Mouse (Mus musculus) left cerebral cortex, postnatal 14 days (tissue): Measurements from ENCODE around the gene Bcap31. TPM values are rescaled to one million over a fixed set of nuclear protein-coding genes. Genes with fewer than 3 reads are reported as not detected.
A peak's percentile ranks its signal among the peaks of the same experiment; 100 is the strongest.
"Not testable (repeated sequence)": the region's sequence is repeated elsewhere in the genome, so short reads cannot be mapped to it uniquely, and the experiment has no call there.

Experiments used
- DNase-seq, 2 experiments: peaks; one replicate each; pipeline ENCODE4 v3.0.0; 2021 to 2022; ENCODE audit warnings: low spot score in 2 of 2, mixed read lengths in 1 of 2
- intact Hi-C: fragments of 180-260 bp; cut with DNase I; formaldehyde crosslinking; loops from one replicate; pipeline ENCODE4 v1.15.1; 2025
- long read RNA-seq, 2 experiments: library from polyadenylated mRNA; stranded (forward); transcript quantifications; one replicate each; pipeline ENCODE4 v2.0.0; 2021
- total RNA-seq, 2 experiments: library from RNA; stranded (reverse); gene quantifications; 2 replicates each; pipeline ENCODE4 v1.2.3; 2021

The Bcap31 gene
- 10 to 100 TPM; 69.5 to 78.3 TPM for total RNA-seq
- long read RNA-seq, experiment 1, transcript Bcap31-201 (8 exons, 1,219 nt), result major isoform, 96 of 107 reads
- long read RNA-seq, experiment 1, partial matches to known transcripts, result 7 of 107 reads
- long read RNA-seq, experiment 1, other reads (novel, unspliced or antisense), result 4 of 107 reads
- long read RNA-seq, experiment 2, transcript Bcap31-201 (8 exons, 1,219 nt), result major isoform, 50 of 55 reads
- long read RNA-seq, experiment 2, partial matches to known transcripts, result 1 of 55 reads
- long read RNA-seq, experiment 2, other reads (novel, unspliced or antisense), result 4 of 55 reads

GRCm38 (mm10) chrX:73716109-73716661, at the start of gene Bcap31, which contains the start of gene Abcd1:
Bcap31 (minus strand) TSS chrX:73716175.
Abcd1 (plus strand) TSS chrX:73716597.
- intact Hi-C loops, result loop anchor here (5.0 kb wide), 1 partner anchor 71 kb away; the partner anchor contains the start of genes Idh3g and Ssr4
- DNase-seq, result peak; percentile 85 to 91

DNA sequence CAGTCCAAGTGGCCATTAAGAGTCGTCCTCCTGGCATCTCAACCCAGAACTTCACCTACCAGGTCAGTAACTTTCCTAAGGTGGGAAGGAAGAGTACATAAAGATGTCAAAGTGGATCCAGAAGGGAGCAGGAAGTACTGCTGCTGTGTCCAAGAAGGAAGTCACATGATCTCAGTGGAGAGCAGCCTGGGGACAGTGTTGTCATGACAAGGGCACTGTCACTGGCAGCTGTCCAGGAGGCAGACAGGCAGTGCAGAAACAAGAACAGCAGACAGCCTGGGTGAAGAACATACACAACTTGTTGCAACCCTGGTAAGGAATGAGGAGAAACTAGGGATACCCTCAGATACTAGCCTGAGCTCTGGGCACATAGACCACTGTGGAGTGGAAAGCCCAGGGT, 49.3 kb upstream of the Bcap31 start:
- intact Hi-C loops, result no loop called here

DNA sequence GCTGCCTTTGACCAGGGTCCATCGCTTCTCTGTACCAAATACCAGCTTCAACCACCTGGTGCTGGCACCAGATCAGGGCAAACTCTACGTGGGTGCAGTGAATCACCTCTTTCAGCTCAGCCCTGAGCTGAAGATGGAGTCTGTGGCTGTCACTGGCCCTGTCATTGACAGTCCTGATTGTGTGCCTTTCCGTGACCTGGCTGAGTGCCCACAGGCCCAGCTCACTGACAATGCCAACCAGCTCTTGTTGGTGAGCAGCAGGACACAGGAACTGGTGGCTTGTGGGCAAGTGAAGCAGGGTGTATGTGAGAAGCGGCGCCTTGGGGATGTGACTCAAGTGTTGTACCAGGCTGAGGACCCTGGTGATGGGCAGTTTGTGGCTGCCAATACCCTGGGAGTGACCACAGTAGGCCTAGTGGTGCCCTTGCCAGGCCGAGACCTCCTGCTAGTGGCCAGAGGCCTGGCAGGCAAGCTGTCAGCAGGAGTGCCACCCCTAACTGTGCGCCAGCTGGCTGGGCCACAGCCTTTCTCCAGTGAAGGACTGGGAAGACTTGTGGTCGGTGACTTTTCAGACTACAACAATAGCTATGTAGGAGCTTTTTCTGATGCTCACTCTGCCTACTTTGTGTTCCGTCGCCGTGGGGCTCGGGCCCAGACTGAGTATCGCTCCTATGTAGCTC, 42.8 kb upstream of the Bcap31 start:
- intact Hi-C loops, result no loop called here

More for the DNA sequence above, 49.3 kb upstream of the Bcap31 start:
- no peak for DNase-seq

GRCm38 (mm10) chrX:73756334-73757140, 40.6 kb upstream of the Bcap31 start, which contains the start of gene Plxnb3:
Plxnb3 (plus strand) TSS chrX:73757090.
- DNase-seq, result no peak
- intact Hi-C loops, result no loop called here

More for the DNA sequence above, 42.8 kb upstream of the Bcap31 start:
- peak in 1 of 2 experiments; percentile 23 for DNase-seq

DNA sequence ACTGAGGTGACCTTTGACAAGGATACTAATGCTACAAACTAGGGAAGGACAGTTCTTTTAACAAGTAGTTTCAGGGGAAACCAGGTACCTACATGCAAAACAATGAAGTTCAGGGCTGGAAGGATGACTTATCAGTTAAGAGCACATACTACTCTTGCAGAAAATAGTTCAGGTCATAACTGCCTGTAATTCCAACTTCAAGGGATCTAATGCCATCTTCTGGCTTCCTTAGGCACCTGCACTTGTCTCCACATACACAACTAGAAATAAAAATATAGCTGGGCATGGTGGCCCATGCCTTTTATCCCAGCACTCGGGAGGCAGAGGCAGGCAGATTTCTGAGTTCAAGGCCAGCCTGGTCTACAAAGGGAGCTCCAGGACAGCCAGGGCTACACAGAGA, 33.0 kb upstream of the Bcap31 start:
- no peak for DNase-seq
- intact Hi-C loops, result no loop called here

DNA sequence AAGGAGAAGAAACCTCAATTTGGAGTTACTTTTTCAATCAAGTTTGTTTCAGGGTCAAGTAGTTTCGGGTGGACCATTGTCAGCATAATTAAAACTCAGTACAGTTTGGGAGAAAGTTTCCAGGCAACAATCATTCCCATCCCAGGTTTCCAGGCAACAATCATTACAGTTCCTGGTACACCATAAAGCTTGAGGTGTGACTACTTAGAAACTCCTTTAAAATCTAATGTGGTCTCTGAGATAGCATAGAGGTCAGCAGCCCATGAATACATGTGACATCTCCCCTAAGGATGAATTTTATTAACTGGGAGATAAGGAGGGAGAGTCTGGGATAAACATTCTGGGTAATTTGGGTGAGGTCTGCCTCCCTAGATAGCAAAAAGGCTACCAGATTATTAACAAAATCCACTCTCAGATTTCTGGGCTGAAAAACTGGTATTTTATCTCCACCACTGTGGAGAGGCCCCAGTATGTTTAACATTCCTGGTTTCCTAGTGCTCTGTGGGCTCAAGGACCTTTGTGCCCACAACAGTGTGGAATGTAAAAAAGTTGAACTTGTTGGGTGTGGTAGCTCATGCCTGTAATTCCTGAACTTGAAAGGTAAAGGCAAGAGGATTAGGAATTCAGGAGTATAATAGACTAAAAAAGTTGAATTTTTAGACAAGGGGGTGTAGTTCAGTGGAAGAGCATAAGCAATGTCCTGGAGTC, 29.0 kb upstream of the Bcap31 start:
- DNase-seq, result no peak
- intact Hi-C loops, result no loop called here

- intact Hi-C loops, result not testable (repeated sequence)
These were observed 23.9 kb upstream of the Bcap31 start for GRCm38 (mm10) chrX:73739841-73740240.

DNA sequence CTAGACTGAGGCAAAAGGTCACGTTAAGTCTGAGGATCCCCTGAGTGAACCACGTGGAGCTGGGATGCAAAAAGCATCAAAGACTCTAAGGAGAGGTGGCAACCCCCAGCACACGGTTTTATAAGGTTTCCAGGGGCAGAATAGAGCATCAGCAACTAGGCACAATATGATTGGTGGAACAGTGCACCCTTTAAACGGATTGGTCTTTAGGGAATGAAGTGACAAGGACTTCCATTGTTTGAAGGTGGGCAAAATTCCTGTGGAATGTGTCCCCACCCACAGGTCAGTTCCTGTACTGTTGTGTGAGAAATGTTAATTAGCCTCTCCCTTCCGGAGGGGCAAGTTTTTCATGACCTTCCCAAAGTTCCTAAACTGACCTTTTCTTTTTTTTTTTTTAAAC, 23.2 kb upstream of the Bcap31 start:
- intact Hi-C loops, result no loop called here
- no peak for DNase-seq

More at GRCm38 (mm10) chrX:73739841-73740240, 23.9 kb upstream of the Bcap31 start:
- not testable (repeated sequence) for DNase-seq

DNA sequence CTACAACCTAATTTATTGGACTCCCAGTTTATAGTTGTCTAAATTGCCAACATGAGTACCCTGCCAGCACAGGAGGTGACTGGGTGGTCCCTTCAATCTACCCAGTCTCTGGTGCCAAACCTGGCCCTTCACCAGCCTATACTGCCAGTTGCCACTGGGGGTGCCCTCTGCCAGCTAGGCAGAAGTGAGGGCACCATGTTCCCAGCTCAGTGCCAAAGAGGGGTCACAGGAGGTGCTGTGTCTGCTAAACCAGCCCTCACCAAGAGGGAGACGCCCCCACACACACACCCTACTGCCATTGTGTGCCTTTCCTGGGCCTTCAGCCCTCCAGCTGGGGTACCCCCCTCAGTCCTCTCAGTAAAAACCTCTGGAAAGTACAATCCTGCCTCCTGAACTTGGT, 22.2 kb upstream of the Bcap31 start:
- intact Hi-C loops, result no loop called here
- DNase-seq, result no peak

DNA sequence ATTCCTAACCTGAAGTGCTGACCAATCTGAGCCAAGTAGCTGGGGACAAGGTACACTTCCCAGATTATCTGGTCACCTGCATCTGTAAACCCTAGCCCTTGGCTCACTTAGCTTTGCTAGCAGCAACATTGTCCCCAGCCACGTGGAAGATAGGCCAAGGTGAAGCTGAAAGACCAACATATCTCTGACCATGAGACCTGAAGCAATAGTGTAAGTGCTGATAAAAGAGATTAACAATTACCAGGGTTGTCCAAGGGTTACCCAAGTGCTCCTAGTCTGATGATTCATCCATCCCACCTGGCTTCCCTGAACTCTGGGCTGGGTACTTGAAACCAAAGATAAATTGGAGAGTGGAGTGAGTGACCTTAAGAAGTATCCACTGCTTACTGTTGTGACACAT, 14.9 kb upstream of the Bcap31 start:
- DNase-seq, result no peak

GRCm38 (mm10) chrX:73718686-73719362, 2.8 kb upstream of the Bcap31 start:
- intact Hi-C loops, result loop anchor here (5.0 kb wide), 1 partner anchor 68 kb away; the partner anchor contains the start of genes Idh3g and Ssr4
- DNase-seq, result peak; percentile 3 to 5

More for the DNA sequence above, 14.9 kb upstream of the Bcap31 start:
- intact Hi-C loops, result no loop called here

DNA sequence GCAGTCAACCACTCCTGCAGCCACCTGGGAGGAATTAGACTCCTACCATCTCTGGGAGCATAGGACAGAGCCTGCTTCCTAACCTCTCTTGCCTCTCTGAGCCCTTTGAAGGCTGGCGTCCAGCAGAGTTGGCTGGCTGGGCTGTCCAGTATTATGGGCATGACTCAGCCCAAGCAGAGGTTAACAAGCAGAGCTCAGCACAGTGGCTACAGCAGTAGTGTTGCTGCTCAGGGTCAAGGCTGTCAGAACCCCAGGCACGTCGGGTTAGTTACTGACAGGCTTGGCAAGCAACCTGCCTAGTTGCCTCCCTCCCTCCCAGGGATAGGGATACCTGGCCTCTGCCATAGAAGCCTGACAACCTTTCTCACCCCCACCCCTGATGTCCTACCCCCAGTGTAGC, 2.3 kb upstream of the Bcap31 start:
- no peak for DNase-seq
- intact Hi-C loops, result loop anchor here (5.0 kb wide), 1 partner anchor 69 kb away; the partner anchor contains the start of genes Idh3g and Ssr4

DNA sequence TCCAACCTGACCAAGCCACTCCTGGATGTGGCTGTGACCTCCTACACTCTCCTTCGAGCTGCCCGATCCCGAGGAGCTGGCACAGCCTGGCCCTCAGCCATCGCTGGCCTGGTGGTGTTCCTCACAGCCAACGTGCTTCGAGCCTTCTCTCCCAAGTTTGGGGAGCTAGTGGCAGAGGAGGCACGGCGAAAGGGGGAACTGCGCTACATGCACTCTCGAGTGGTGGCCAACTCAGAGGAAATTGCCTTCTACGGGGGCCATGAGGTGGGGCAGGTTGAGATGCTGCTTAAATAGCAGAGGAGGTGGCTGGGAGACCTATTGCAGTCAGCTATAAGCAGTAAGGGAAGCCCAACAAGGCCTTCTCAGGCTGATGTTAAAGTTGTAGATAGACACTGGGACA, 1.7 kb upstream of the Bcap31 start:
- intact Hi-C loops, result loop anchor here (5.0 kb wide), 1 partner anchor 70 kb away; the partner anchor contains the start of genes Idh3g and Ssr4
- peak in 1 of 2 experiments; percentile 2 for DNase-seq

DNA sequence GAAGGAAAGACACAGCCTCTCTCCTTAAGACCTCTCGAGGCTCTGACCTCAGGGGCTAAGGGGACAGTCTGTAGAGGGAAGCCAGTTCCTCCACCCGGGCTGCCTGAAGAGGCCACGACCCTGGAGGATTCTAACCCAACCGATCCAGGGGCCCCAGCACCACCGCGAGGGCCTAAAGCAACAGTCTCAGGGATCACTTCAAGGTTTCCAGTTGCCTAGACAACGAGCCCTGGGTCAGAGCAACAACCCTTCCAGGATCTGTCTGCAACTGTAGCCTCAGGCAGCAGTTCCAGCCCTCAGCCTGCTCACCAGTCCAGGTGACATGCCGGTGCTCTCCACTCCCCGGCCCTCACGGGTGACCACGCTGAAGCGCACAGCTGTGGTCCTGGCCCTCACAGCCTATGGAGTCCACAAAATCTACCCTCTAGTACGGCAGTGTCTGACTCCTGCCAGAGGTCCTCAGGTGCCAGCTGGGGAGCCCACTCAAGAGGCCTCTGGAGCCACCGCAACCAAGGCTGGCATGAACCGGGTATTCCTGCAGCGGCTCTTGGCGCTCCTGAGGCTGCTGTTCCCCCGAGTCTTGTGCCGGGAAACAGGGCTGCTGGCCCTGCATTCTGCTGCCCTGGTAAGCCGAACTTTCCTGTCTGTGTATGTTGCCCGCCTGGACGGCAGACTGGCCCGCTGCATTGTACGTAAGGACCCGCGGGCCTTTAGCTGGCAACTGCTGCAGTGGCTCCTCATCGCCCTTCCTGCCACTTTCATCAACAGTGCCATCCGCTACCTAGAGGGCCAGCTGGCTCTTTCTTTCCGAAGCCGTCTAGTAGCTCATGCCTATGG, 952 bp upstream of the Bcap31 start:
- DNase-seq, result peak in 1 of 2 experiments; percentile 7
- intact Hi-C loops, result loop anchor here (5.0 kb wide), 1 partner anchor 70 kb away; the partner anchor contains the start of genes Idh3g and Ssr4

DNA sequence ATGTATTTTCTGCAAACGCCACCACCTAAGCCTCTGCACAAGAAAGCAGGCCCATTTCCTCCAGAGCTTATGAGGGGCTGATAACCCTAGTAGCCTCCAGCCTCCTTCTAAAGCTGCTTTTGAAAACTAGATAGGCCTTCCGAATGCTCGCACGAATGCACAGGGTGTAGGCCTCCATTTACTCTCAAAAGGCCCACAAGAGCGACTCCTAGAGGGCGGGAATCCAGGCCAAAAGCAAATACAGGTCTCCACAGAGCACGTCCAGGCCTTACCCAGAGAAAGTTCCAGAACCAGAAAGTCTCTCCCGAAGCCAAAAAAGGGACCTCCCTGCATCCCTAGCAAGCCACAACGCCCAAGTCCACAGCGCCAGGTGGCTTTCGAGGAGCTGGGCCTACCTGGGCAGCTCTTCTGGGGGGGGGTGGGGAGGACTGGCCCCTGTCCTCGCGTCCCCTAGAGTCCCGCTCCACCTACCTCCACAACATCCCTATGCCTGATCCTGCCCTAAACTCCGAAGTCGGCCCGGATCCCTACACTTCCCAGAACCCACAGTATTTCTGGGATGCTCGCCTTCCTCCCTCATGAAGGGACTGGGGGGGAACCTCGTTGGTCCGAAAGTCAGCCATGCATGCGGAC, 383 bp downstream of the Bcap31 start:
- DNase-seq, result peak in 1 of 2 experiments; percentile 14
- intact Hi-C loops, result loop anchor here (5.0 kb wide), 1 partner anchor 72 kb away; the partner anchor contains the start of genes Idh3g and Ssr4

DNA sequence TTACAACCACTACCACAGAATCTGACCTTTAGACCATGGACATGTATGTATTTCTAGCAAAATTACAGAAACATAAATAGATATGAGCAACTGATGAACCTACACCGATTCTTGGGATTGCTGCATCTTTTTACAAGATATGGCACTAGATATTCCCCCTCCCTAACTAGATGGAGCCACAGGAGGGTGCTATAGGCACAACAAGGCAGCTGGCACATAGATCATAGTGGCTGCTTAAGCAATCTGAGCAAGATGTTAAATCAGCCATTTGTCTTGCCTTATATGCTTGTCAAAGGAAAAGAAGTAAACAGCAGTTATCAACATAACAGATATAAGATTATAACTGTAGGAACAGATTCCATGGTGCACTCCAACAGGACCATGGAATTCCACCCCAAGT, 15.5 kb downstream of the Bcap31 start:
- peak in 1 of 2 experiments; percentile 32 for DNase-seq
- intact Hi-C loops, result no loop called here
